Mouse (Mus musculus) liver, postnatal 0 days (tissue): ENCODE results near the gene Arhgdig. TPM values are rescaled to one million over a fixed set of nuclear protein-coding genes. Genes with fewer than 3 reads are reported as not detected.

Source experiments
- ATAC-seq: fragments of 200-750 bp; cut with Nextera tagmentation; 2 replicates; pipeline ENCODE4 v1.8.0; 2017; ENCODE audit warnings: mild to moderate bottlenecking, moderate library complexity
- DNase-seq: peaks from one replicate; pipeline ENCODE4 v3.0.0-alpha.2; 2016
- H3K27ac ChIP-seq: fragments of 300-500 bp; sonication (generic); 2 replicates; pipeline ENCODE4 v1.5.1; 2014; ENCODE audit warnings: antibody characterized with exemption, moderate library complexity, mild to moderate bottlenecking, low read depth
- H3K27me3 ChIP-seq: fragments of 300-500 bp; sonication (generic); 2 replicates; pipeline ENCODE4 v1.6.1; 2014; ENCODE audit warnings: low read length, control low read depth, mixed read lengths; ENCODE audit not compliant: insufficient read depth
- H3K36me3 ChIP-seq: fragments of 300-500 bp; sonication (generic); replicated peaks from 2 replicates; pipeline ENCODE4 v1.6.1; 2014; ENCODE audit warnings: mild to moderate bottlenecking, control low read depth, low read length, moderate library complexity, mixed read lengths; ENCODE audit not compliant: insufficient read depth
- H3K4me1 ChIP-seq: fragments of 300-500 bp; sonication (generic); 2 replicates; pipeline ENCODE4 v1.6.1; 2014; ENCODE audit warnings: antibody characterized with exemption, mild to moderate bottlenecking, control low read depth; ENCODE audit not compliant: insufficient read depth
- H3K4me2 ChIP-seq: fragments of 300-500 bp; sonication (generic); 2 replicates; pipeline ENCODE4 v1.6.1; 2014; ENCODE audit warnings: low read depth, mild to moderate bottlenecking, low read length, moderate library complexity, mixed read lengths
- H3K4me3 ChIP-seq: fragments of 300-500 bp; sonication (generic); 2 replicates; pipeline ENCODE4 v1.5.1; 2014; ENCODE audit warnings: low read depth, low read length
- H3K9ac ChIP-seq: fragments of 300-500 bp; sonication (generic); replicated peaks from 2 replicates; pipeline ENCODE4 v1.6.1; 2014; ENCODE audit warnings: mild to moderate bottlenecking, moderate library complexity
- H3K9me3 ChIP-seq: fragments of 300-500 bp; sonication (generic); 2 replicates; pipeline ENCODE4 v1.6.1; 2016; ENCODE audit warnings: mild to moderate bottlenecking, control low read depth, low read length, mixed read lengths
- CTCF ChIP-seq: sonication (generic); IDR thresholded peaks from 2 replicates; pipeline ENCODE4 v1.5.1; 2016; ENCODE audit warnings: antibody characterized with exemption, low read depth
- EP300 ChIP-seq: IDR thresholded peaks from 2 replicates; pipeline ENCODE4 v1.6.1; 2016; ENCODE audit warnings: antibody characterized with exemption, low read depth, mild to moderate bottlenecking
- WGBS: fragments of 180-500 bp; shearing (Covaris S2); extraction: QIAGEN DNeasy Blood & Tissue Kit; methylation state at CpG from one replicate; pipeline ENCODE4 v1.1.7; 2014; ENCODE audit not compliant: insufficient replicate concordance; 5-methylcytosine and 5-hydroxymethylcytosine counted together
- polyA plus RNA-seq: library from polyadenylated mRNA; unstranded; fragments of >200 nt; fragmentation: Nextera tagmentation; extraction: Ambion mirVana; gene quantifications from 2 replicates; pipeline ENCODE4 v1.2.1, GENCODE M21; 2015

The Arhgdig gene
- polyA plus RNA-seq, 1 experiment from 2014 or later, result 4.9 TPM

DNA sequence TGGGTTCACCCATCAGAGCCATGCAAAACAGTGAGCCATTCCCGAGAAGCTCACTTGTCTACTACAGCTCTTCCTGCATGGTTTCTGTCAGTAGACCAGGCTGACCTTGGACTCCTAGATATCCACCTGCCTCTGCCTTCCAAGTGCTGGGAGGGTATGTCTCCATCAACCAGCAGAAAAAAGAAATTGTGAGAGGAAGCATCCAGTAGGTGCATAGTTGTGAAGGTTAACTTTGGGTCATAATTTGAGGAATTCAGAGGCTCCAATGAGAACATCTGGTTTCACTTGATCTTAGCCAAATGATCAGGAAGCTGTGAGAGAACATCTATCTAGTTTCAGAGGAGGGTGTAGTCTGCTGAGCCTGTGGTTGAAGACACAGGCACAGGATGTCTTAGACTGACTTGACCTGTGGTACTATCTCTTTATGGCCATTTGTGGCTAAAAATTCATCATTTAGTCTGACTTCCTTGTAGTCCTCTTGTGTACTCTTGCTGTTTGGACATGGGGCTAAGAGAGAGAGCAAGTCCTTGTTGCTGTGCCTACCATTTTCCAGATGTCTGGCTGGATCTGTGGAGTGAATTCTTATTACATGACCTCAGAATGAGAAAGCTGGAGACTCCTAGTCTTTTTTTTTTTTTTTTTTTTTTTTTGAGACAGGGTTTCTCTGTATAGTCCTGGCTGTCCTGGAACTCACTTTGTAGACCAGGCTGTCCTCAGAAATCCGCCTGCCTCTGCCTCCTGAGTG is 55.5 kb downstream of the Arhgdig start:
- peaks cover 20% of the 10 kb centered on the region for H3K36me3 ChIP-seq

More for the DNA sequence above, 55.5 kb downstream of the Arhgdig start:
- Histone ChIP-seq H3K9me3 (no peaks in the 10 kb centered on the region), H3K4me1 (no peaks in the 10 kb centered on the region), H3K27me3 (no peaks in the 10 kb centered on the region), H3K4me2 (no peak overlapping the region), H3K4me3 (no peak overlapping the region), H3K9ac (no peak overlapping the region), H3K27ac (no peak overlapping the region)
- TF ChIP-seq EP300 (no peak), CTCF (no peak)
- 82% methylated on average over 2 of the region's 2 CpGs for WGBS
- ATAC-seq (no peak), DNase-seq (no peak)

Other genes starting within 250 kb of the Arhgdig start
- gene Capn15, start 222.0 kb downstream of the Arhgdig start, polyA plus RNA-seq, result 6.6 and 8.3 TPM in 2 replicates
- gene Rab11fip3, start 138.2 kb downstream of the Arhgdig start, polyA plus RNA-seq, result 1.7 TPM in 2 replicates
- 142 and 151 TPM in 2 replicates for gene Decr2, start 117.4 kb downstream of the Arhgdig start, polyA plus RNA-seq
- gene Nme4, start 112.2 kb downstream of the Arhgdig start, polyA plus RNA-seq, result 13.9 and 17.7 TPM in 2 replicates
- gene Tmem8, start 94.5 kb downstream of the Arhgdig start, polyA plus RNA-seq, result 2.5 and 2.6 TPM in 2 replicates
- gene Mrpl28, start 84.3 kb downstream of the Arhgdig start, polyA plus RNA-seq, result 81.9 and 85.9 TPM in 2 replicates
- 4.7 TPM in 2 replicates for gene Axin1, start 69.1 kb downstream of the Arhgdig start, polyA plus RNA-seq
- 18.8 and 20.5 TPM in 2 replicates for gene Pdia2, start 8.7 kb downstream of the Arhgdig start, polyA plus RNA-seq
- gene Rgs11, start 4.8 kb downstream of the Arhgdig start, polyA plus RNA-seq, result 0.21 TPM in 1 of 2 replicates, not detected in the other
- gene Fam234a, start 36.5 kb upstream of the Arhgdig start, polyA plus RNA-seq, result 23.4 and 25.2 TPM in 2 replicates
- 21.7 and 21.8 TPM in 2 replicates for gene Luc7l, start 45.1 kb upstream of the Arhgdig start, polyA plus RNA-seq
- gene Neurl1b, start 207.0 kb upstream of the Arhgdig start, polyA plus RNA-seq, result 0.05 and 0.06 TPM in 2 replicates